Mouse (Mus musculus): ENCODE results near the gene Slc15a5. TPM values are rescaled to one million over a fixed set of nuclear protein-coding genes. Genes with fewer than 3 reads are reported as not detected.

Gene Slc15a5
- polyA plus RNA-seq, 1 experiment from 2014 or later, result 0.36 TPM

GRCm38 (mm10) chr6:138069921-138070320, 9.8 kb downstream of the Slc15a5 start:
- DNase-seq (ENCODE audit: low spot score), result no peak

GRCm38 (mm10) chr6:138055572-138055971, 24.1 kb downstream of the Slc15a5 start:
- DNase-seq (ENCODE audit: low spot score), result no peak

GRCm38 (mm10) chr6:138054956-138055355, 24.8 kb downstream of the Slc15a5 start:
- DNase-seq (ENCODE audit: low spot score), result no peak

DNA sequence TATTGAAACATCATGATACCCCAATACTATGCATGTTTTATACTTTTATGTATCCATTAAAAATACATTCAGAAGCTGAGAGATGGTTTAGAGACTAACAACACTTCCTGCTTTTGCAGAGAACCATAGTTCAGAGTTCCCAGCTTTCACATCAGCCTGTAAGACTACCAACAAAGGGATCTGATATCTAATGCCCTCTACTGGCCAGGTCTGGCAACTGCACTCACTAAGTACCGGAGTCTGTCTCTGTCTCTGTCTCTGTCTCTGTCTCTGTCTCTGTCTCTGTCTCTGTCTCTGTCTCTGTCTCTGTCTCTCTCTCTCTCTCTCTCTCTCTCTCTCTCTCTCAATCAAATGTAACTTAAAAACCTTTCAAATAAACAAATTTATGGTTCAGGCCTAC, 25.6 kb downstream of the Slc15a5 start:
- peak; percentile 7 for DNase-seq (ENCODE audit: low spot score)

- no peak for DNase-seq (ENCODE audit: low spot score)
These were observed 26.0 kb downstream of the Slc15a5 start for GRCm38 (mm10) chr6:138053686-138054085.

DNA sequence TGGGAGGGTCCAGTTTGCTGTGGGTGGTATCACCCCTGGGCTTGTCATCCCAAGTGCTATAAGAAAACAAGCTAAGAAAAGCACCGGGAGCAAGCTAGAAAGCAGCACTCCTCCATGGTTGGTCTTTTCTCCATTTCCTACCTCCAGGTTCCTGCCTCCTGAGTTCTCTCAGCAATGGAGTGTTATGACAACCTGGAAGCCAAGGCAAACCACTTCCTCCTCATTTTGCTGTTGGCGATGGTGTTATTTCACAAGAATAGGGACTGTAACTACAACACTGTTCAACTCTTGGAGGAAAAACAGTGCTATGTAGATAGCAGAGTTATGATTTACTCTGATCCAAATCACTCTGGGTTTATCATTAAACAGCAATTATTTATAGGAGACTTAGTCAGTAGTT, 34.4 kb downstream of the Slc15a5 start:
- DNase-seq (ENCODE audit: low spot score), result no peak

GRCm38 (mm10) chr6:138042891-138043290, 36.8 kb downstream of the Slc15a5 start:
- no peak for DNase-seq (ENCODE audit: low spot score)

DNA sequence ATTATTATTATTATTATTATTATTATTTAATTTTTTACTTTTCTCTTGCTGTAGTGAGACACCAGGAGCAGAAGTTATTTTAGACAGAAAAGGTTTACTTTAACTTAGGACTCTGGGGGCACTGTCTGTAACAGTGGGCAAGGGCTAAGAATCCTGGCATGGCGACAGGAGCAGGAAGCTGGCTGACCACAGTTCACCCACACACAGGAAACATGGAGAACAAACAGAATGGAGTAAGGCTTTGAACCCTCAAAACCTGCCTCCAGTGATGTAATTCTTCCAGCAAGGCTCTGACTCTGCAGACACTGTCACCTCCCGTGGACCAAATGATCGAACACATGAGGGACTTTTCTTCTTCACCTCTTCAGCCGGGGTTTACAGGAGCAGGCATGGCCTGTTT, 37.9 kb downstream of the Slc15a5 start:
- no peak for DNase-seq (ENCODE audit: low spot score)

DNA sequence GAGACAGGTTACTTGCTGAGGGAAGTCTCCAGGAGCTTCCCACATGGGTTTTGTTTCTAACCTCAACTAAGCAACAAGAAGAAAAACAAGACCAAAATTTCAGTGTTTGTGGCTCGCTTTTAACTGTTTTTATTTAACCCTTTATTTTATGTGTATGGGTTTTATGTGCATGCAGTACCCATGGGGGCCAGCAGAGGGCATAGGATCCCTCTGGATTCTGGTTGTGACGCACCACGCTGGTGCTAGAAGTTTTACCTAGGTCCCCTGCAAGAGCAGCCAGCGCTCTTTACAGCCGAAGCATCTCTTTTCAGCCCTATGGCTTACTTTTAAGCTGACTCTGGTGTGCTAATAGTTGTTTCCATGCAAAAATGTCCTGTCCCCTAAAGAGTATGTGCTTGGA, 42.1 kb downstream of the Slc15a5 start:
- no peak for DNase-seq (ENCODE audit: low spot score)

GRCm38 (mm10) chr6:138036891-138037290, 42.8 kb downstream of the Slc15a5 start:
- no peak for DNase-seq (ENCODE audit: low spot score)

DNA sequence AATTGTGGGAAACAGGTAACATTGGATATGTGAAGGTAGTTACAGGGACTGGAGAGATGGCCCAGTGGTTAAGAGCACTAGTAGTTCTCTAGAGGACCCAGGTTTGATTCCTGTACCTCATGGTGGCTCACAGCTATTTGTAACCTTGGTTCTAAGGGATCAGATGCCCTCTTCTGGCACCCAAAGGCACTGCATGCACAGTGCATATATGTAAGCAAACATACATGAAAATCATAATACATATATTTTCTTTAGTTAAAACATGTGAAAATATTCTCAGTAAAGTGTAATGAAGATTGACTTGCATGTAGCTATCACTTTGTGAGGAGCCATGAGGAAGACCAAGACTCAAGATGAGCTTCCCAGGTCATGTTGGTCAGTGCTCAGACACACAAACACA, 62.8 kb downstream of the Slc15a5 start:
- DNase-seq (ENCODE audit: low spot score), result no peak

GRCm38 (mm10) chr6:138014976-138015674, 64.6 kb downstream of the Slc15a5 start:
- no peak for DNase-seq (ENCODE audit: low spot score)

- DNase-seq (ENCODE audit: low spot score), result no peak
These were observed 67.8 kb downstream of the Slc15a5 start for GRCm38 (mm10) chr6:138011955-138012354.

GRCm38 (mm10) chr6:138007705-138008104, 72.0 kb downstream of the Slc15a5 start:
- no peak for DNase-seq (ENCODE audit: low spot score)

- DNase-seq (ENCODE audit: low spot score), result no peak
These were observed 73.0 kb downstream of the Slc15a5 start for GRCm38 (mm10) chr6:138006525-138007251.

DNA sequence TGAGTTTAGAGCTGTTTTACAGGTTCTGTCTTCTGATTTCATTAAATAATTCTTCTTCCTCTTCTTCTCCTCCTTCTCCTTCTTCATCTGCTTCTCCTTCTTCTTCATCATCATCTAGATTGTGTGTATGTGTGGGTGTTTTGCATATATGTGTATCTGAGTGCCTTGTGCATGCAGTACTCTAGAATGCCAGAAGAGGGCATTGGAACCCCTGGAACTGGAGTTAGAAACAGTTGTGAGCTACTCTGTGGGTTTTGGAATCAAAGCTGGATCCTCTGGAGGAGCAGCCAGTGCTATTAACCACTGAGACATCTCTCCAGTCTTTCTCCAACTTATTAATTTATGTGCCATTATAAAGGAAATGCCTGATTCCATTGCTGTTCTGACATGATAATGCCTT, 89.9 kb downstream of the Slc15a5 start:
- no peak for DNase-seq (ENCODE audit: low spot score)

- DNase-seq (ENCODE audit: low spot score), result no peak
These were observed 94.5 kb downstream of the Slc15a5 start for GRCm38 (mm10) chr6:137985169-137985568.

GRCm38 (mm10) chr6:137982195-137982737, 97.5 kb downstream of the Slc15a5 start:
- no peak for DNase-seq (ENCODE audit: low spot score)

- no peak for DNase-seq (ENCODE audit: low spot score)
These were observed 98.6 kb downstream of the Slc15a5 start for GRCm38 (mm10) chr6:137980905-137981696.

DNA sequence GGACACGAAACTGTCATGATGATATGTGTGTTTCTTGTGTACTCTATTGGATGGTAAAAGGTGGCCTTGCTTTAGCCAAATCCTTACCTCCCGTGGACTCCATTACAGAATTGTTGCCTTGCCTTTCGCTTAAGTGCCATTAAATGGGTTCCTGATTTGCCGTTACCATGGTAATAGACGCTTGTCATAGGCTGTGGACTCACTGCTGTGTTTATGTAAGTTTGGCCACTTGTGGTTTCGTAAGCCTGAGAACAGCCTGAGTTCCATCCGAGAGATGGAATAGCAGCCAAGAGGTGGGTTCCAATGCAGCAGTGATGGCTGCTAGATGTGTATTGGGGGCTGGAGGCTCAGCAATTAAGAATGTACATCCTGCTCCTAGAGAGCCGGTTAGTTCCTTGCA, 99.3 kb downstream of the Slc15a5 start:
- DNase-seq (ENCODE audit: low spot score), result no peak

GRCm38 (mm10) chr6:137979802-137980201, 99.9 kb downstream of the Slc15a5 start:
- no peak for DNase-seq (ENCODE audit: low spot score)

GRCm38 (mm10) chr6:137976021-137976420, 103.7 kb downstream of the Slc15a5 start:
- DNase-seq (ENCODE audit: low spot score), result no peak
